Mouse (Mus musculus): ENCODE measurements around the gene Aqp3.

The Aqp3 gene

DNA sequence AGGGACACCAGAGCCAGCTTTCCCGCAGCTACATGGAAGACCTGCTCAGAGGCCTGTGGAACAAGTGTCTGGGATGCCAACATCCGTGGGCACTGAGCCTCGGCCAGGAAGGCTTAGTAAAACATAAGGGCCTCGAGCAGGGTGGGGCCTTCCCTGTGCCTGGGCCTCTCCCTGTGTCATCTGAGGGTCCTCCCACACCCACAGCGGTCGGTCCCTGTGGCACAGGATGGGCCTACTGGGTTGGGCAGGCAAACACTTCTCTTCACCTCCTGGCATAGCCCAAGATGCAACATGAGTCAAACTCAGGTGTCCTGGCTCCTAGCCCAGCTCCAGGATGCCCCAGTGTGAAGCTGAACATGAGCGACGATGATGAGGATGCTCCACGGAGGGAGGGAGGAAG lies 40.6 kb downstream of the Aqp3 start:
- DNase-seq: peak; percentile 63 to 73

DNA sequence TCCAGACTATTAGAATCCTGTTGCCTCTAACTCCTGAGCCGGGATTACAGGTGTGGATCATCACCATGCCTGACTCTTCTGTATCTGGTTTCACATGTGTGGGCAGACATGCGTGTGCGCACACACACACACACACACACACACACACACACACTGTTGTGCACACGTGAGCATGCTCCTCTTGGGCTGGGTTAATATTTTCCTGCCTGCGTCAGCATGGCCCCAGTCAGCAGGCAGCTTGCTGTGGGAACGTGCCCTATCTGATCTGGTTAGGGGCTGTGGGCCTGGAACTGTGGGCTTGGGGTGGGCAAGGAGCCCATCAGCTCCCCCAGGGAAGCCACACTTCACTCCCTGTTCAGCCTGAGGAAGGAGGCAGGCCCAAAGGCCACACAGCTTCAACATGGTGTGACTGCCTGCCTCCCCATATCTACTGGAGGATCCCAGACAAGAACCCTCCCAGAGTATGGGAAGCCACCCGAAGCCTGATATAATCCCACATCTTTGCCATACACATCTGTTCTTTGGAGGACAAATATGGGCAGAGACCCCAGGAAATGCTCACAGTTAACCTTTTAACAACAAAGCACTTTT lies 41.1 kb downstream of the Aqp3 start:
- DNase-seq: no peak

DNA sequence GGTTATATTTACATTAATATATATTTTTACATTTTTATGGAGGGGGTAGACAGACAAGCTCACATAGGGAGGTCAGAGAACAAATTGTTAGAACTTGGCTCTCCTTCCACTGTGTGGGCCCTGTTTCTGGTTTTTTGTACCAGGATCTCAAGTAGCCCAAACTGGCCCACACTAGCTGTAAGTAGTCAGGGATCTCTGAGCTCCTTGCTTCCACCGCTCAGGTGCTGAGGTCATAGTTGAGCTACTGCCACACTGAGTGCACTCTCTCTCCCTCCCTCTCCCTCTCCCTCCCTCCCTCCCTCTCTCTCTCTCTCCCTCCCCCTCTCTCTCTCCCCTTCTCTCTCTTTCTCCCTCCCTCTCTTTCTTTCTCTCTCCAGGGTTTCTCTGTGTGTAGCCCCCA lies 41.7 kb downstream of the Aqp3 start:
- no peak for DNase-seq

DNA sequence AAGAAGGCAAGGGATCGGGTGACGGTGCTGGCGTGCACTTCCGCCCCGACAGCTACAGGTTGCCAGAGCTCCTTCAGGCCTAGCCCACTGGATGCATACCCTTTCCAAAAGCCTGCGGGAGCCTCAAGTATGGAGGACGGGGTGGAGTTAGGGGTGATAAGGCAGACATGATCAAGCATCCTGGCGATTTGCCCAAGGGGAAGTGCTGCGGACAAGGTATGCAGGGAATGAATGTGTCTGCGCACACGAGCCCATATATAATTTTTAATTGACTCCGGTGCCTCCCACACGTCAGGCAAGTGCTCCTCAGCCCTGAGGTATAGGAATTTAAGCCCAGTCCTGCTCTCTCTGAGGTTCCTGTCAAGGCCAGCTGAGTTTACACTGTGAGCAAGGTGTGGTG lies 42.9 kb downstream of the Aqp3 start:
- no peak for DNase-seq

DNA sequence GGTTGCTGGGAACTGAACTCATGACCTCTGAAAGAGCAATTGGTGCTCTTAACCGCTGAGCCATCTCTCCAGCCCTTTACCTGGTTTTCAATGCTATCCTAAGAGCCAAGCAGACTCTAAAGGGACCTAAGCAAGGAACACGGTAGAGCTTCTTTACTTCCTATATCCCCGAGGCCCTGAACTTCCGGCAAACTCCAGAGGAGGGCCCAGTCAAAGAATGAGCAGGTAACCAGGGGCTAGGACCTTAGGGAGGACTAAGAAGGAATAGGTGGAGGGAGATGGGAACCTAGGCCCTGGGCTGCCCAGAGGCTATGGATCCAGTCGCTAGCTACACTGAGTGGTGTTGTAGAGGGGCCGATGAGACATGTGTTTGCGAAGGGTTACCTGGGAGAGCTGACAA lies 46.2 kb downstream of the Aqp3 start:
- DNase-seq: no peak

DNA sequence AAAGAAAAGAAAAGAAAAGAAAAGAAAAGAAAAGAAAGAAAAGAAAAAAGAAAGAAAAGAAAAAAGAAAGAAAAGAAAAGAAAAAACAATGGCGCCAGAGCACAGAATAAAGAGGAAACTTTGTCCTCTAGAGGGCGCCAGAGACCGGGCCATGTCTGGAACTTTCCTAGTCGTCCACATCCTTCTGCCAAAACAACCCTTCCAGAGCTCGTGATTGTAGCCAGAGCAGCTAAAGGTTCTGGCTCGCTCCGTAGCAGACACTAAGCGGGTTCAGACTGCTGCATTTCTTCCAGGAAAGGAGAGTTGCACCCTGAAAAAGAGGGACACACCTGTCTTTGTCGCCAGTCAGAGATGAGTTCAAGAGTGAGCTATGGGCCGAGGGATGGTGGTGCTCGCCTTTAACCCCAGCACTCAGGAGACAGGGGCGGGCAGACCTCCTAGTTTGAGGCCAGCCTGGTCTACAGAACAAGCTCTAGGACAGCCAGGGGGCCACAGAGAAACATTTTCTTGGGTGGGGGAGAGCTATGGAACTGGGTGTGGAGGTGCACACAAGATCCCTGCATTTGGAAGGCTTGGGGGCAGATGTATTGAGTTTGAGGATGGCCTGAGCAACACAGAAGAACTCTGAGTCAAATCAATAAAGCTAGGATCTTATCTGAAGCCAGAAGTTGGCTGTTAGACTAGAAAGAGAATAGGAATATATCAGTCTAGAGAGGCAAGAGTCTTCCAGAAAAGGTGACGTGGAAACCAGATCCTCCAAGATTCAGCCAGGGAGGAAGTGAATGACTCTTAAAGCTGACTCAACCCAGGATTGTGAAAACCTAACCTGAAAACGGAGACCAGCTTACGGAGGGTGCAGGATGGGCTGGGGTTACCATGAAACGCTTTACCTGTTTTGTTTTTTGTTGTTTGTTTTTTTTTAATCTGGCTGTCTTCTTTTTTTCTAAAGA lies 47.0 kb downstream of the Aqp3 start:
- peak; percentile 87 to 93 for DNase-seq

DNA sequence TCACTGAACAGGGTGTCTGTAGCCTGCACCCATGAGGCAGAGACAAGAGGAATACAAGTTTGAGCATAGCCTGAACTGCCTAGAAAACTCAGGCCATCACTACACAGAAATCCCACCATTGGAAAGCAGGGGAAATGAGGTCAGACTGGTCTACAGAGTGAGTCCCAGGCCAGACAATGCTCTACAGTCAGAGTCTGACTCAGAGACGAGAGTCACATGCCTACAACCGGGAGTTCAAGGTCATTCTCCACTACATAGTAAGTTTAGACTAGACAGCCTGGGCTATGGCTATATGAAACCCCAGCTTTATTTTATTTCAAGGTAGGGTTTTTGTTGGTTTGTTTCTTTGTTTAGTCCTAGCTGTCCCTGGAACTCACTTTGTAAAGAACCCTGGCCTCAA lies 49.1 kb downstream of the Aqp3 start:
- DNase-seq: no peak

DNA sequence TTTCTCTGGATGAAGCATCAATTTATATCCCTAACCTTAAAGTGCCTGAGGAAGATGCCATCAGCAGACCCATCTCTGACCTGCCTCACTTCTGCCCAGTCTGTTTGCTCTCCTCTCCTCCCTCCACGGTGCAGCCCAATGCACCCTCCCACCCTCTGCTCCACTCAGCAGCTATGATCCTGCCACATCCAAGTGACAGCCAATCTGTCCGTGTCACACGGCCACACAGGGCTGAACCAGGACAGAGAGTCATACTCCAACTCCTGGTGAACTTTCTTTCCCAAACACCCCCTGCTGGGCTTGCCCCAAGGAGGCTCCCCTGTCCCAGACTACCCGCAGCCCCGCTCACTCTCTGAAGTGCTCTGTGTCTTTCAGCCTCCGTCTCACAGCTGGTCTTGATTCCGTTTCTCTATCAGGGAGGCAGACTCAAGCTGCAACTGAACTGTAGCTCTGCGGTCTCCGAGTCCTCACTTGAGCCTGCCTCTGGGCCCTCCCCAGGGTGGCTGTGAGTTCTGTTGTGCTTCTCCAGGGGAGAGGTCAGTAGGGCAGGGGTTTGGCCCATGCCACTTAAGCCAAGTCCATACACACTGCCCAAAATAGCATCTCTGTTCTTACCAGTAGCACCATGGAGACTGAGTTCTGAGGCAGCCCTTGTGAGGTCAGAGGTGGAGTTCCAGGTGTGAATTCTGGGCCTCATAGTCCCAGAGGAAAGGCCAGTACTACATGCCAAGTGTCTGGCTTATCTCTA lies 50.3 kb downstream of the Aqp3 start, which contains the start of gene Aqp7:
TSS of gene Aqp7 (minus strand) at position 616 of the 748 bp plus-strand sequence.
- no peak for DNase-seq

DNA sequence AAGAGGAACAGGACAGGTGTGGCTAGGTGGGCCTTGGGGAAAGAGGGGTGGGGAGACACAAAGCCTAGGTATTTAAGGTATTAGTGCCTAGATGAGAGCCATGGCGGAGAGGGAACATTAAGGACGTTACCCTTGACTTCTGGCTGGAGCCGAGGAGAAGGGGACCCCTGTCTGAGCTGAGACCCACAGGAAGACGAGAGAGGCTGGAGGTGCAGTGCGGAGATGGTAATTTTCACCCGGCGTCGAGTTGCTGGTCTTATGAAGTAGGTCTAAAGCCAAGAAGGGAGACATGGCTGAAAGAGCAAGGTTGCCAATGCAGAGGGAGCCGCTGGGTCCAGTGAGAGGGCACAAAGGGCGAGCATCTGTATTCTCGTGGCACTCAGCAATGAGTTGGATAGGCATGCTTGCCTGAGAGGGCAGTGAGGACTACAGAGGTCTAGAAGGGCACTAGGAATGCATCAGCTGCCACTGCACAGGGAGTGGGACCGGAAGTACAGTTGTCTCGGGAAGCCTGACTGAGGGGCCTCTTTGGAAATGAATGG lies 51.7 kb downstream of the Aqp3 start:
- DNase-seq: no peak

DNA sequence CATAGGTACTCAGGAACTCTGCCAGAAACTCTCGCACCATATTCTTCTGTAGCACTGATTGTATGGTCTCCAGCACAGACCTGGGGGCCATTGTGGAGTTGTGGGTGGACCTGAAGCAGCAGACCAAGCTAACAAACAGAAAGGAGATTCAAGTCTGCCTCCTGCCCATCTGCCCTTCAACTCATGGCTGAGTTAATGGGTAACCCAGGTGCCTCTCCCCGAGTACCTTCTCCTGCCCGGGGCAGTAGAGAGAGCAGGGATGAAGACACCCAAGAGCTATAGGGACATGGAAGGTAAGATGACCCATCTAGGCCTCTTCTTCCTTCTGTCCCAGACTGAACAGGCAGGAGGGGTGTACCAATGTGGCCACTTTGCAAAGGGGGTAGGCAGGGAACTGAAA lies 52.7 kb downstream of the Aqp3 start:
- DNase-seq: no peak

DNA sequence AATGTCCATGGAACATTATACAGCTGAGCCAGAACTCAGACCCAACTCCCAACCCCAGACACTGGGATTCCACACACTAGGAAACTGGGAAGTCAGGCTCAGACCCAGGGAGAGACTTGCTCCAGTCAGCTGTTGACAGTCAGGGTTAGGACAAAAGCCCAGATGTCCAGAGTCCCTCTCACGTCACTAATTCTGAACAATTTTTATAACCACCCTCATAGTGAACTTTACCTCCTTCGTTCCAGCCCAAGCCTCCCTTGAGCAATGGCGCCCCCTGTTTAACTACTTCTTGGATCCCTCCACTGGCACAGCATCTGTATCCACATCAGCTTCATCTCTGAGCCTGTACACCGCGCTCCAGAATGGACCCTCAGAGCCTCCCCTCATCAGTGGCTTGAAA lies 54.0 kb downstream of the Aqp3 start:
- DNase-seq: no peak

DNA sequence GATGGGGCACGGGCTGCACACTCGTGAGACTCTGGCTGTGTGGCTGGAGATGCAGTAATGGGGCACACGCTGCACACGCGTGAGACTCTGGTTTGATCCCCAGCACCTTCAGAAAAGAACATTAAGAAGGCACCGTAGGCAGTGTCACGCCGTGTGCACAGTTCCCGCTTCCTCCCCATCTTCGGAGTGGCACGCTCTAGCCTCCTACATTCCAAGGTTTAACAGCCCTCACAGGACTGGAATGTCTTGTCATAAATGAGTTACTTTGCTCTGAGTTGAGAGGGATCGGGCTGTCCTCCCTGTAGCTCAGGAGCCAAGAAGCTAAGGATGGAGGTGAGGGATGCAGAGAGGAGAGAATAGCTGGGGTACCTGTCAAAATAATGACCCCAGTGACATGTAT lies 55.1 kb downstream of the Aqp3 start:
- DNase-seq: no peak
